Mouse (Mus musculus): ENCODE measurements around the gene Bub1b. TPM values are rescaled to one million over a fixed set of nuclear protein-coding genes. Genes with fewer than 3 reads are reported as not detected.

Bub1b gene
- total and polyA plus RNA-seq, 2 experiments from 2014 or later = 11.5 to 16.3 TPM

DNA sequence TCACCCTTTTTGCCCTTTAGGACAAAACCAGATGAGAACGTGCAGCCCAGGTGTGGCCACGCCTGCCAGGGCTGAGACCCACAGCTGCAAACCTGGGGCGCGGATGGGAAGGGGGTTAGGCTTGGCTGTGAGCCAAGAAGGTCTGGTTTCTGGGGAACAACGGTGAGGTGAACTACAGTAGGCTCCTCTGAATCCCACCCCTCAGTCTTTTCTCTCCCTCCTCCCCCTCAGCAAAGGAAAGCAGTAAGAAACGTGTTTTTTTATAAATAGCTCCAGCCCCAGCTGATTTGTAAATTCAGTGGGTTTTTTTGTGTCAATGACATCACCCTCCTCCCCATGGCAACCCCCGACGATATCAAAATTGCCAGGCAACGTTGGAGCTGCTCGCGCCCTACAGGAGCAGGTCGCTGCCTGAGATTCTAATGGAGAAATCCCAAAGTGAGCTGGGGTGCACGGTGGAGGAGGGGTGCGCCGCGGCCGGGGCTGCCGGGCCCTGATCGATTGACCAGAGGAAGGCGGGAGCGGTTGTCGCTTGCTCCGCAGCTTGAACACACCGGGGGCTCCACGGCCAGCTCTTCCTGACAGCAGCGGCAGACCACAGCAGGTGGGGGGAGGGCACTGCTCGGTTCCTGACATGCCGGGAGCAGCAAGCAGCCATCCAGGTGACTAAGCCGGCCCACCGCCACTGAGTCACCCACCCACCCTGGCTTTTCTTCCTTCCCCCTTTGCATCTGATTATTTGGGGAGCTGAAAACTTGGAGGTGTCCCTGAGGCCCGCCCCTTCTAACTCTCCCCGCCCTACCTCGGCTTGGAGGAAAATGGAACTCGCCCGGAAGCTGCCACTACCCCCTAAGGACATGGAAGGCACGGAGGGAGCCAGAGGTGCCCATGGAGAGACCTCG lies 65.1 kb downstream of the Bub1b start, which contains the start of gene Pak6:
Gene Pak6, plus strand, starts transcription at position 402 of the 902 bp plus-strand sequence.
- Histone ChIP-seq H3K27me3 (ENCODE audit: insufficient read depth, low read length) (no peaks in the 10 kb centered on the region), H3K27ac (peak within 1 kb of the TSS; percentile 80), H3K36me3 (ENCODE audit: insufficient read depth, low read length) (no peaks in the 10 kb centered on the region), H3K4me1 (ENCODE audit: insufficient read depth, low read length) (peaks cover 19% of the 10 kb centered on the region), H3K4me3 (ENCODE audit: low read length) (peak within 1 kb of the TSS; percentile 52), H3K9me3 (ENCODE audit: low read length) (no peaks in the 10 kb centered on the region), H3K4me2 (ENCODE audit: low read depth, low read length) (peak within 1 kb of the TSS; percentile 86), H3K9ac (replicated peaks; ENCODE audit: low read length) (peak within 1 kb of the TSS; percentile 63)
- TF ChIP-seq CTCF (IDR thresholded peaks at IDR 0.05; ENCODE audit: low read depth) = no peak
- peak; percentile 65 for ATAC-seq
- 2% methylated on average over 37 of the region's 37 CpGs for WGBS
- peak; percentile 68 for DNase-seq (ENCODE audit: low spot score)

DNA sequence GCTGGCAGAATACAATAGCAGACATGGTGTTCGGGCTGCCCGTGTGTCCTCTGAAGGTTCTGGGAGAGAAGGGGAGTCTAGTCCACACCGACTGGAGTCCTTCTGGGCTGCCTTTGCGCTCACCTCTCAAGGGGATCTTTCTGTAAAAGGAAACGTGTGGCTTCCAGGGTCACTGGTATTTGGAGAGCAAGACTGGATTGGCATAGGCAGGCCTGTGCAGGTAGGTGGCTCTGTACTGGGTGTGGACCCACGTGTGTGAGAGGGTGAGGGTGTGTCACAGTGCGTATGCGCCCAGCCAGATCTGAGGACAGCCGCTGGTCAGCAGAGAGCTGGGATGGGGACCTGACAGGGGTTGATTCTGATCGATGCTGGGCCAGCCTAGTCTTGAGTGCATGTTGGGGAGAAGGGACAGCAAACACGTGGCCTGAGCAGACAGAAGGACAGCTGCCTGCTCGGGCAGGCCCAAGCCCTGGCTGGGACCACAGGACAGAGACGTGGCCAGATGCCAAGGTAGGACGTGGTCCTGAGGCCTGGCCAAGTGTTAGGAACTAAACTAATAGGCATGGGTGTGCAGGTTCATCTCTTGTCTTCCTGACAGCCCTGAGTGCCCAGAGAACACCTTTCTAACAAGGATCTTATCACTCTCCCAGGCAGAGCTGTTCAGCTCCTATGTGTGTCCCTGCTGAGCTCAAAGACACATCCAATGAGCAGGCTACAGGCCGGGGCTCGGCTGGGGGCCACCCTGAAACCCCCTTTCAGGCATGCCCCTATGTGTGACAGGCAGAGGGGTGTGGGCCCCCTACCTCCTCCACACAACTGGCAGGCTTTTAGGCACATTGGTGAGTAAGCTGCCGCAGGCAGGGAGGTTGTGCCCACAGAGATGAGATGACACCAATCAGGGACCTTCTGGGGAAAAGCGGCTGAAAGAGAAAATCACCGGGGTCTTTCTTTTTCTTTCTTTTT lies 66.1 kb downstream of the Bub1b start:
- 29% methylated on average over 17 of the region's 19 CpGs for WGBS

GRCm38 (mm10) chr2:118664975-118665516 lies 67.0 kb downstream of the Bub1b start:
- Histone ChIP-seq H3K4me1 (ENCODE audit: insufficient read depth, low read length) (peaks cover 19% of the 10 kb centered on the region), H3K27me3 (ENCODE audit: insufficient read depth, low read length) (no peaks in the 10 kb centered on the region), H3K36me3 (ENCODE audit: insufficient read depth, low read length) (no peaks in the 10 kb centered on the region), H3K9me3 (ENCODE audit: low read length) (no peaks in the 10 kb centered on the region), H3K9ac (replicated peaks; ENCODE audit: low read length) (no peak overlapping the region), H3K27ac (no peak overlapping the region), H3K4me3 (ENCODE audit: low read length) (peak overlapping the region; percentile 52), H3K4me2 (ENCODE audit: low read depth, low read length) (peak overlapping the region; percentile 86)
- TF ChIP-seq CTCF (IDR thresholded peaks at IDR 0.05; ENCODE audit: low read depth) = no peak
- ATAC-seq = no peak
- WGBS = 74% methylated on average over 3 of the region's 3 CpGs
- DNase-seq (ENCODE audit: low spot score) = no peak

More for the DNA sequence above, 66.1 kb downstream of the Bub1b start:
- H3K4me3 ChIP-seq (ENCODE audit: low read length) = peak overlapping the region; percentile 52
- peak; percentile 61 for ATAC-seq
- DNase-seq (ENCODE audit: low spot score) = peak; percentile 20
- peak overlapping the region; percentile 63 for H3K9ac ChIP-seq (replicated peaks; ENCODE audit: low read length)
- TF ChIP-seq CTCF (IDR thresholded peaks at IDR 0.05; ENCODE audit: low read depth) = no peak; the same call in 1 of the 2 replicates
- H3K27ac ChIP-seq = peak overlapping the region; percentile 80
- H3K36me3 ChIP-seq (ENCODE audit: insufficient read depth, low read length) = no peaks in the 10 kb centered on the region
- peaks cover 19% of the 10 kb centered on the region for H3K4me1 ChIP-seq (ENCODE audit: insufficient read depth, low read length)
- peak overlapping the region; percentile 86 for H3K4me2 ChIP-seq (ENCODE audit: low read depth, low read length)
- H3K9me3 ChIP-seq (ENCODE audit: low read length) = no peaks in the 10 kb centered on the region
- no peaks in the 10 kb centered on the region for H3K27me3 ChIP-seq (ENCODE audit: insufficient read depth, low read length)

DNA sequence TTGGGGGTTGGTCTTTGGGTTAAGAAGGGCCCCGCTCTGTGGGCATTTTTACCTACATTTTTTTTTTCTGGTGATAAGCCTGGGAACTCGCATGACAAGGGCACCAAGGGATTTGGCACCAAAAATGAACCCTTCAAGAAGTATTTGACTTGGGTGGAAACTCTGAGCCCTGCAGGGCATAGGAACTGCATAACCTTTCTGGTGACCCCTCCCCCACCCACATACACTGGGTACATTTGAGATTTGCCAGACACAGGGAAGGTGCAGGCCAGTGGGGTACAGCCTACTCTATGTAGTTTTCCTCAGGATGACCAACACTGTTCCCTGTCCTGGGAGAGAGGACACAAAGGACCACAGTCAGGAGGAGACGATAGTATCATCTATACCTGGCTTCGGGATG lies 67.6 kb downstream of the Bub1b start:
- no peak overlapping the region for H3K27ac ChIP-seq
- H3K36me3 ChIP-seq (ENCODE audit: insufficient read depth, low read length) = no peaks in the 10 kb centered on the region
- TF ChIP-seq CTCF (IDR thresholded peaks at IDR 0.05; ENCODE audit: low read depth) = no peak

DNA sequence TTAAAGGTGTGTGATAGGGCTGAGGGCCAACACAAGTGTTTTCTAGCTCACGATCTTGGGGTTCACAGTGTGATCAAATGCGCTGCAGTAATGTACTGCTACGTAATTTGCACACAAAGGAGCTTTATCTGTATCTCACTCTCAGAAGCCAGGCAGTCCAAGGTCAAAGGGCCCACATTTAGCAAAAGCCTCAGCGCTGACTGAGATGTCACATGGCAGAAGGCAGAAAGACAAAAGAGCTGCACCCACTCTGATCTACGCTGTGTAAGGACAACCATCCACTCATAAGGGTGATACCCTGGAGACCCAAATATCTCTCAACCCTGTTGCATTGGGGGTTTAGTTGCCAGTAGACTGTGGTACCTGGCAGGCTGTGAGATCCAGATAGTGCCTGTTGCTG lies 69.2 kb downstream of the Bub1b start:
- no peaks in the 10 kb centered on the region for H3K36me3 ChIP-seq (ENCODE audit: insufficient read depth, low read length)
- no peak overlapping the region for H3K27ac ChIP-seq
- no peaks in the 10 kb centered on the region for H3K9me3 ChIP-seq (ENCODE audit: low read length)
- peaks cover 19% of the 10 kb centered on the region for H3K4me1 ChIP-seq (ENCODE audit: insufficient read depth, low read length)
- DNase-seq (ENCODE audit: low spot score) (no peak), ATAC-seq (no peak)
- no peak overlapping the region for H3K9ac ChIP-seq (replicated peaks; ENCODE audit: low read length)
- no peaks in the 10 kb centered on the region for H3K27me3 ChIP-seq (ENCODE audit: insufficient read depth, low read length)
- TF ChIP-seq CTCF (IDR thresholded peaks at IDR 0.05; ENCODE audit: low read depth) = no peak
- no peak overlapping the region; the same call in 1 of the 2 replicates for H3K4me2 ChIP-seq (ENCODE audit: low read depth, low read length)
- H3K4me3 ChIP-seq (ENCODE audit: low read length) = no peak overlapping the region
- WGBS = 73% methylated on average over 5 of the region's 5 CpGs

More for the DNA sequence above, 67.6 kb downstream of the Bub1b start:
- Histone ChIP-seq H3K27me3 (ENCODE audit: insufficient read depth, low read length) (no peaks in the 10 kb centered on the region), H3K4me3 (ENCODE audit: low read length) (0 out of 2 replicates have a peak overlapping the region, but pooled peaks have one; percentile 1), H3K4me1 (ENCODE audit: insufficient read depth, low read length) (peaks cover 19% of the 10 kb centered on the region), H3K9ac (replicated peaks; ENCODE audit: low read length) (no peak overlapping the region), H3K9me3 (ENCODE audit: low read length) (no peaks in the 10 kb centered on the region), H3K4me2 (ENCODE audit: low read depth, low read length) (peak overlapping the region; percentile 86)
- ATAC-seq (no peak), DNase-seq (ENCODE audit: low spot score) (no peak)
- 85% methylated on average over 4 of the region's 4 CpGs for WGBS

- WGBS = 61% methylated on average over 6 of the region's 6 CpGs
These were observed 71.2 kb downstream of the Bub1b start for GRCm38 (mm10) chr2:118669245-118669644.

More at GRCm38 (mm10) chr2:118669245-118669644, 71.2 kb downstream of the Bub1b start:
- DNase-seq (ENCODE audit: low spot score) (no peak), ATAC-seq (no peak)
- Histone ChIP-seq H3K27me3 (ENCODE audit: insufficient read depth, low read length) (0 out of 2 replicates have a peak, but pooled peaks cover 4% of the 10 kb centered on the region), H3K4me2 (ENCODE audit: low read depth, low read length) (no peak overlapping the region), H3K4me1 (ENCODE audit: insufficient read depth, low read length) (peaks cover 19% of the 10 kb centered on the region), H3K27ac (no peak overlapping the region), H3K36me3 (ENCODE audit: insufficient read depth, low read length) (no peaks in the 10 kb centered on the region), H3K9ac (replicated peaks; ENCODE audit: low read length) (no peak overlapping the region), H3K9me3 (ENCODE audit: low read length) (no peaks in the 10 kb centered on the region), H3K4me3 (ENCODE audit: low read length) (no peak overlapping the region)
- TF ChIP-seq CTCF (IDR thresholded peaks at IDR 0.05; ENCODE audit: low read depth) = no peak

Measured in hindbrain, postnatal 0 days (tissue).